Mouse (Mus musculus) stomach, embryonic 15.5 days (tissue): ENCODE data around the gene Tldc2. TPM values are rescaled to one million over a fixed set of nuclear protein-coding genes. Genes with fewer than 3 reads are reported as not detected.
A peak's percentile ranks its signal among the peaks of the same experiment; 100 is the strongest.

Experiments used
- ATAC-seq: fragments of 200-750 bp; cut with Nextera tagmentation; 2 replicates; pipeline ENCODE4 v1.8.0; 2017; ENCODE audit warnings: low read depth, moderate number of reproducible peaks, moderate TSS enrichment; ENCODE audit not compliant: insufficient read depth, low FRiP score
- H3K27ac ChIP-seq: fragments of 300-500 bp; sonication (generic); 2 replicates; pipeline ENCODE4 v1.5.1; 2015; ENCODE audit warnings: mild to moderate bottlenecking, inconsistent platforms
- H3K27me3 ChIP-seq: fragments of 300-500 bp; sonication (generic); replicated peaks from 2 replicates; pipeline ENCODE4 v1.6.1; 2015; ENCODE audit warnings: inconsistent platforms
- H3K36me3 ChIP-seq: fragments of 300-500 bp; sonication (generic); 2 replicates; pipeline ENCODE4 v1.6.1; 2015; ENCODE audit warnings: inconsistent platforms
- H3K4me1 ChIP-seq: fragments of 300-500 bp; sonication (generic); 2 replicates; pipeline ENCODE4 v1.6.1; 2015; ENCODE audit warnings: inconsistent platforms
- H3K4me2 ChIP-seq: fragments of 300-500 bp; sonication (generic); 2 replicates; pipeline ENCODE4 v1.6.1; 2015; ENCODE audit warnings: mild to moderate bottlenecking, inconsistent platforms
- H3K4me3 ChIP-seq: fragments of 300-500 bp; sonication (generic); replicated peaks from 2 replicates; pipeline ENCODE4 v1.5.1; 2015; ENCODE audit warnings: inconsistent platforms
- H3K9ac ChIP-seq: fragments of 300-500 bp; sonication (generic); 2 replicates; pipeline ENCODE4 v1.6.1; 2015; ENCODE audit warnings: inconsistent platforms
- H3K9me3 ChIP-seq: fragments of 300-500 bp; sonication (generic); 2 replicates; pipeline ENCODE4 v1.6.1; 2016; ENCODE audit warnings: inconsistent platforms
- WGBS: fragments of 180-500 bp; shearing (Covaris S2); methylation state at CpG from one replicate; pipeline ENCODE4 v1.1.7; 2015; 5-methylcytosine and 5-hydroxymethylcytosine counted together
- polyA plus RNA-seq: library from polyadenylated mRNA; unstranded; fragments of >200 nt; fragmentation: Nextera tagmentation; extraction: Ambion mirVana; gene quantifications from 2 replicates; pipeline ENCODE4 v1.2.1, GENCODE M21; 2015

Tldc2 gene
- polyA plus RNA-seq, 1 experiment from 2014 or later: not detected

- Histone ChIP-seq H3K27me3 (no peaks in the 10 kb centered on the region), H3K4me3 (no peak overlapping the region), H3K4me2 (no peak overlapping the region), H3K9ac (no peak overlapping the region), H3K36me3 (no peaks in the 10 kb centered on the region), H3K4me1 (peaks cover 14% of the 10 kb centered on the region), H3K27ac (no peak overlapping the region), H3K9me3 (no peaks in the 10 kb centered on the region)
- 33% methylated on average over 7 of the region's 7 CpGs for WGBS
- no peak for ATAC-seq
Observed at GRCm38 (mm10) chr2:157081960-157082359, 4.9 kb upstream of the Tldc2 start.

GRCm38 (mm10) chr2:157084831-157085585 lies 1.8 kb upstream of the Tldc2 start:
- H3K9me3 ChIP-seq: no peaks in the 10 kb centered on the region
- no peak for ATAC-seq
- no peaks in the 10 kb centered on the region for H3K27me3 ChIP-seq
- WGBS: 88% methylated on average over 7 of the region's 7 CpGs
- H3K27ac ChIP-seq: no peak overlapping the region
- H3K4me3 ChIP-seq: no peak overlapping the region
- H3K36me3 ChIP-seq: no peaks in the 10 kb centered on the region
- no peaks in the 10 kb centered on the region for H3K4me1 ChIP-seq
- H3K4me2 ChIP-seq: no peak overlapping the region
- no peak overlapping the region for H3K9ac ChIP-seq

- Histone ChIP-seq H3K9me3 (no peaks in the 10 kb centered on the region), H3K4me1 (peaks cover 9% of the 10 kb centered on the region), H3K27ac (no peak overlapping the region), H3K36me3 (no peaks in the 10 kb centered on the region), H3K4me2 (no peak overlapping the region), H3K9ac (no peak overlapping the region), H3K4me3 (no peak overlapping the region), H3K27me3 (no peaks in the 10 kb centered on the region)
- no peak for ATAC-seq
- WGBS: 75% methylated on average over 14 of the region's 14 CpGs
Observed at GRCm38 (mm10) chr2:157087536-157088317, 872 bp downstream of the Tldc2 start.

GRCm38 (mm10) chr2:157092024-157092423 lies 5.2 kb downstream of the Tldc2 start:
- Histone ChIP-seq H3K4me3 (no peak overlapping the region), H3K27me3 (no peaks in the 10 kb centered on the region), H3K9me3 (no peaks in the 10 kb centered on the region), H3K36me3 (no peaks in the 10 kb centered on the region), H3K27ac (no peak overlapping the region), H3K9ac (no peak overlapping the region), H3K4me1 (peaks cover 9% of the 10 kb centered on the region), H3K4me2 (no peak overlapping the region)
- 0 out of 2 replicates have a peak, but pooled peaks have one; percentile 5 for ATAC-seq
- 27% methylated on average over 8 of the region's 8 CpGs for WGBS

- H3K27ac ChIP-seq: no peak overlapping the region
- peaks cover 9% of the 10 kb centered on the region for H3K36me3 ChIP-seq
- whole genome bisulfite sequencing: 63% methylated on average over 9 of the region's 9 CpGs
- H3K27me3 ChIP-seq: no peaks in the 10 kb centered on the region
- no peaks in the 10 kb centered on the region for H3K9me3 ChIP-seq
- peaks cover 9% of the 10 kb centered on the region for H3K4me1 ChIP-seq
- H3K4me3 ChIP-seq: no peak overlapping the region
- no peak overlapping the region for H3K9ac ChIP-seq
- H3K4me2 ChIP-seq: no peak overlapping the region
- peak; percentile 54; the same call in 1 of the 2 replicates for ATAC-seq
Observed at GRCm38 (mm10) chr2:157095005-157095755, 8.3 kb downstream of the Tldc2 start.

- Histone ChIP-seq H3K27me3 (no peaks in the 10 kb centered on the region), H3K9me3 (no peaks in the 10 kb centered on the region), H3K4me1 (no peaks in the 10 kb centered on the region), H3K4me2 (no peak overlapping the region), H3K36me3 (peaks cover 25% of the 10 kb centered on the region), H3K9ac (no peak overlapping the region), H3K27ac (no peak overlapping the region), H3K4me3 (no peak overlapping the region)
- no peak for ATAC-seq
- 70% methylated on average over 12 of the region's 12 CpGs for WGBS
Observed at GRCm38 (mm10) chr2:157099532-157100318, 12.9 kb downstream of the Tldc2 start.

GRCm38 (mm10) chr2:157100319-157100605 lies 13.4 kb downstream of the Tldc2 start:
- Histone ChIP-seq H3K9ac (no peak overlapping the region), H3K36me3 (peaks cover 28% of the 10 kb centered on the region), H3K27me3 (no peaks in the 10 kb centered on the region), H3K9me3 (no peaks in the 10 kb centered on the region), H3K4me3 (no peak overlapping the region), H3K27ac (no peak overlapping the region), H3K4me2 (no peak overlapping the region), H3K4me1 (no peaks in the 10 kb centered on the region)
- WGBS: 82% methylated on average over 12 of the region's 12 CpGs
- no peak for ATAC-seq

GRCm38 (mm10) chr2:157101650-157102049 lies 14.8 kb downstream of the Tldc2 start:
- ATAC-seq: no peak
- peaks cover 28% of the 10 kb centered on the region for H3K36me3 ChIP-seq

GRCm38 (mm10) chr2:157102256-157102655 lies 15.4 kb downstream of the Tldc2 start:
- no peak overlapping the region for H3K9ac ChIP-seq
- H3K36me3 ChIP-seq: peaks cover 28% of the 10 kb centered on the region
- H3K4me1 ChIP-seq: no peaks in the 10 kb centered on the region
- no peaks in the 10 kb centered on the region for H3K9me3 ChIP-seq
- no peak overlapping the region for H3K4me2 ChIP-seq
- 71% methylated on average over 2 of the region's 2 CpGs for WGBS
- no peaks in the 10 kb centered on the region for H3K27me3 ChIP-seq
- H3K27ac ChIP-seq: no peak overlapping the region
- no peak overlapping the region for H3K4me3 ChIP-seq
- ATAC-seq: no peak

More at GRCm38 (mm10) chr2:157101650-157102049, 14.8 kb downstream of the Tldc2 start:
- H3K4me1 ChIP-seq: no peaks in the 10 kb centered on the region
- no peaks in the 10 kb centered on the region for H3K9me3 ChIP-seq
- H3K4me3 ChIP-seq: no peak overlapping the region
- no peak overlapping the region for H3K4me2 ChIP-seq
- WGBS: 95% methylated on average over 9 of the region's 9 CpGs
- H3K9ac ChIP-seq: no peak overlapping the region
- no peaks in the 10 kb centered on the region for H3K27me3 ChIP-seq
- H3K27ac ChIP-seq: no peak overlapping the region

- no peaks in the 10 kb centered on the region for H3K9me3 ChIP-seq
- no peak overlapping the region for H3K27ac ChIP-seq
- ATAC-seq: no peak
- H3K36me3 ChIP-seq: peaks cover 23% of the 10 kb centered on the region; the same call in 1 of the 2 replicates
- H3K4me3 ChIP-seq: no peak overlapping the region
- H3K27me3 ChIP-seq: no peaks in the 10 kb centered on the region
- WGBS: 83% methylated on average over 8 of the region's 8 CpGs
- H3K9ac ChIP-seq: no peak overlapping the region
- H3K4me2 ChIP-seq: no peak overlapping the region
- no peaks in the 10 kb centered on the region for H3K4me1 ChIP-seq
Observed at GRCm38 (mm10) chr2:157104454-157104853, 17.6 kb downstream of the Tldc2 start.

GRCm38 (mm10) chr2:157108236-157108635 lies 21.4 kb downstream of the Tldc2 start:
- Histone ChIP-seq H3K27ac (no peak overlapping the region), H3K4me3 (no peak overlapping the region), H3K36me3 (peaks cover 16% of the 10 kb centered on the region; the same call in 1 of the 2 replicates), H3K9ac (no peak overlapping the region), H3K4me1 (no peaks in the 10 kb centered on the region), H3K9me3 (no peaks in the 10 kb centered on the region), H3K27me3 (no peaks in the 10 kb centered on the region), H3K4me2 (no peak overlapping the region)
- no peak for ATAC-seq
- WGBS: 86% methylated on average over 4 of the region's 4 CpGs
